Mouse (Mus musculus) CH12.LX (cell line): ENCODE results near the gene Wnt3a. TPM values are rescaled to one million over a fixed set of nuclear protein-coding genes. Genes with fewer than 3 reads are reported as not detected.

Experiments used
- DNase-seq: peaks from one replicate; pipeline ENCODE4 v3.0.0-alpha.2; 2013; ENCODE audit errors: extremely low read depth
- H3K27ac ChIP-seq: 2 replicates; pipeline ENCODE4 v1.5.1; 2012; ENCODE audit warnings: low read depth, mild to moderate bottlenecking, control low read depth, moderate library complexity; ENCODE audit not compliant: insufficient read depth
- H3K27me3 ChIP-seq: replicated peaks from 2 replicates; pipeline ENCODE3; 2012; ENCODE audit warnings: inconsistent platforms
- H3K36me3 ChIP-seq, 2 experiments: replicated peaks in 1 of 2; 2 replicates each; pipeline versions ENCODE3 to v1.6.1; 2012; ENCODE audit warnings: inconsistent platforms in 1 of 2, low read length in 1 of 2, mild to moderate bottlenecking in 1 of 2, mixed read lengths in 1 of 2, moderate library complexity in 1 of 2; ENCODE audit not compliant: control insufficient read depth in 1 of 2, insufficient read depth in 1 of 2
- H3K4me1 ChIP-seq, 2 experiments: 2 replicates each; pipeline ENCODE4 v1.6.1; 2012; ENCODE audit warnings: inconsistent platforms in 1 of 2, moderate library complexity in 1 of 2; ENCODE audit not compliant: insufficient read depth in 2 of 2, control insufficient read depth in 1 of 2
- H3K4me2 ChIP-seq: 2 replicates; pipeline ENCODE4 v1.6.1; 2012; ENCODE audit warnings: low read depth, mild to moderate bottlenecking, control low read depth; ENCODE audit not compliant: poor library complexity, insufficient read depth, severe bottlenecking
- H3K4me3 ChIP-seq, 3 experiments: fragments of 150-350 bp in 1 of 3; sonication (generic) in 1 of 3; replicated peaks in 1 of 3; 2 replicates each; pipeline versions ENCODE3 to v1.5.1; 2011 to 2012; ENCODE audit warnings: low read depth in 2 of 3, low read length in 2 of 3, mild to moderate bottlenecking in 2 of 3, moderate library complexity in 2 of 3, control low read depth in 1 of 3, improper control_type of control experiment in 1 of 3, inconsistent platforms in 1 of 3, mixed read lengths in 1 of 3; ENCODE audit not compliant: poor library complexity in 1 of 3
- H3K79me2 ChIP-seq: replicated peaks from 2 replicates; pipeline ENCODE4 v1.6.1; 2012; ENCODE audit warnings: mild to moderate bottlenecking, moderate library complexity; ENCODE audit not compliant: control insufficient read depth, poor library complexity, insufficient read depth, severe bottlenecking; ENCODE audit errors: extremely low read depth
- H3K9ac ChIP-seq: 2 replicates; pipeline ENCODE4 v1.6.1; 2012; ENCODE audit warnings: low read depth, mild to moderate bottlenecking, control low read depth, moderate library complexity; ENCODE audit not compliant: insufficient read depth
- H3K9me3 ChIP-seq: replicated peaks from 2 replicates; pipeline ENCODE3; 2012; ENCODE audit warnings: low read length, inconsistent platforms, mixed read lengths
- BHLHE40 ChIP-seq: IDR thresholded peaks from 2 replicates; pipeline ENCODE4 v1.6.1; 2011; ENCODE audit warnings: mild to moderate bottlenecking, low read depth, low read length, improper control_type of control experiment
- E2F4 ChIP-seq: IDR thresholded peaks from 2 replicates; pipeline ENCODE4 v1.6.1; 2011; ENCODE audit warnings: low read depth, low read length, improper control_type of control experiment; ENCODE audit not compliant: insufficient replicate concordance
- ELF1 ChIP-seq: IDR thresholded peaks from 2 replicates; pipeline ENCODE4 v1.6.1; 2014; ENCODE audit warnings: low read depth, mild to moderate bottlenecking, inconsistent platforms, low read length, improper control_type of control experiment
- ETS1 ChIP-seq: conservative IDR thresholded peaks from 2 replicates; pipeline ENCODE4 v1.6.1; 2012; ENCODE audit warnings: low read depth, mild to moderate bottlenecking, inconsistent platforms, low read length, improper control_type of control experiment, moderate library complexity
- HCFC1 ChIP-seq: IDR thresholded peaks from 2 replicates; pipeline ENCODE4 v1.6.1; 2012; ENCODE audit warnings: low read depth, mild to moderate bottlenecking, inconsistent platforms, low read length, improper control_type of control experiment
- MAX ChIP-seq: IDR thresholded peaks from 2 replicates; pipeline ENCODE4 v1.6.1; 2011; ENCODE audit warnings: low read length, improper control_type of control experiment
- MEF2A ChIP-seq: IDR thresholded peaks from 2 replicates; pipeline ENCODE4 v1.6.1; 2014; ENCODE audit warnings: low read depth, mild to moderate bottlenecking, inconsistent platforms, low read length, improper control_type of control experiment, borderline replicate concordance
- NELFE ChIP-seq: IDR thresholded peaks from 2 replicates; pipeline ENCODE4 v1.6.1; 2011; ENCODE audit warnings: low read depth, low read length, improper control_type of control experiment
- PAX5 ChIP-seq: IDR thresholded peaks from 2 replicates; pipeline ENCODE4 v1.6.1; 2012; ENCODE audit warnings: low read length, inconsistent platforms, mixed read lengths
- SMC3 ChIP-seq: IDR thresholded peaks from 2 replicates; pipeline ENCODE4 v1.6.1; 2011; ENCODE audit warnings: low read depth, low read length, improper control_type of control experiment
- TBP ChIP-seq: conservative IDR thresholded peaks from 2 replicates; pipeline ENCODE4 v1.6.1; 2011; ENCODE audit warnings: low read depth, low read length, improper control_type of control experiment
- USF2 ChIP-seq: conservative IDR thresholded peaks from 2 replicates; pipeline ENCODE4 v1.6.1; 2011; ENCODE audit warnings: low read depth, low read length, improper control_type of control experiment
- dilution Hi-C: fragments of 300-500 bp; cut with MboI; formaldehyde crosslinking; loops from 2 replicates; pipeline ENCODE4 v1.14.3; 2020; ENCODE audit warnings: low sequenced_read_pairs; ENCODE audit not compliant: extremely low pct_unique_long_range_greater_than_20kb, extremely low pct_ligation_motif_present
- in situ Hi-C: fragments of 300-500 bp; cut with MboI; formaldehyde crosslinking; loops from 3 replicates; pipeline ENCODE4 v1.14.3; 2019; ENCODE audit warnings: low sequenced_read_pairs, low pct_ligation_motif_present, low pct_unique_long_range_greater_than_20kb, mixed read lengths
- polyA plus RNA-seq: library from polyadenylated mRNA; unstranded; fragments of >175 nt; gene quantifications from 2 replicates; pipeline ENCODE4 v1.2.1, GENCODE M21; 2012; ENCODE audit warnings: low read depth; ENCODE audit not compliant: insufficient read length
- total RNA-seq, 2 experiments: library from RNA; depleted of rRNA; stranded (reverse); fragments of 300-350 nt in 1 of 2; fragments of >200 nt in 1 of 2; gene quantifications; 2 replicates each; pipeline ENCODE4 v1.2.3; 2012 to 2014

Wnt3a gene
- total and polyA plus RNA-seq, 3 experiments = not detected

GRCm38 (mm10) chr11:59306461-59307421 is 16.2 kb upstream of the Wnt3a start, which contains the start of gene Wnt9a:
TSS of gene Wnt9a (plus strand) at chr11:59306928.
- in situ Hi-C loops (no loop called here), dilution Hi-C loops (no loop called here)
- peaks cover 13% of the 10 kb centered on the region for H3K9me3 ChIP-seq
- H3K9ac ChIP-seq = no peak within 1 kb of the TSS
- H3K27me3 ChIP-seq = peaks cover 89% of the 10 kb centered on the region
- peaks cover 0 to 2% of the 10 kb centered on the region in 2 experiments; a peak in 1 of 4 replicates for H3K4me1 ChIP-seq
- TF ChIP-seq HCFC1 (no peak), PAX5 (no peak), MAX (no peak), ELF1 (no peak), E2F4 (no peak), MEF2A (no peak), SMC3 (no peak), ETS1 (no peak)
- H3K36me3 ChIP-seq = no peaks in the 10 kb centered on the region
- H3K4me2 ChIP-seq = no peak within 1 kb of the TSS
- no peak within 1 kb of the TSS for H3K27ac ChIP-seq
- no peaks in the 10 kb centered on the region for H3K79me2 ChIP-seq
- H3K4me3 ChIP-seq = no peak within 1 kb of the TSS
- no peak for DNase-seq

- H3K79me2 ChIP-seq = no peaks in the 10 kb centered on the region
- H3K4me2 ChIP-seq = no peak overlapping the region
- H3K36me3 ChIP-seq = no peaks in the 10 kb centered on the region
- no peak for DNase-seq
- H3K27ac ChIP-seq = no peak overlapping the region
- peaks cover 0 to 2% of the 10 kb centered on the region in 2 experiments; a peak in 1 of 4 replicates for H3K4me1 ChIP-seq
- H3K27me3 ChIP-seq = peaks cover 86% of the 10 kb centered on the region
- H3K9ac ChIP-seq = no peak overlapping the region
- TF ChIP-seq MEF2A = no peak
- TF ChIP-seq NELFE = no peak
- TF ChIP-seq USF2 = no peak
- no peak for TF ChIP-seq BHLHE40
- no peak for TF ChIP-seq TBP
- TF ChIP-seq HCFC1 = no peak
- dilution Hi-C loops = no loop called here
- peaks cover 13% of the 10 kb centered on the region for H3K9me3 ChIP-seq
- no peak overlapping the region for H3K4me3 ChIP-seq
- in situ Hi-C loops = no loop called here
These were observed 15.3 kb upstream of the Wnt3a start for GRCm38 (mm10) chr11:59305821-59306215.
